Mouse (Mus musculus) sigmoid colon, adult 10 weeks (tissue): ENCODE results near the gene Krit1. TPM values are rescaled to one million over a fixed set of nuclear protein-coding genes. Genes with fewer than 3 reads are reported as not detected.

ENCODE experiments used
- polyA plus RNA-seq: library from polyadenylated mRNA; stranded (reverse); fragments of 350-450 nt; fragmentation: Illumina TruSeq; extraction: RNeasy Lipid Tissue Mini Kit (QIAGEN cat#74804); gene quantifications from one replicate; pipeline ENCODE4 v1.2.3, GENCODE M21; 2014; ENCODE audit warnings: low read depth, low replicate concordance

The Krit1 gene
- polyA plus RNA-seq, result 122 TPM

DNA sequence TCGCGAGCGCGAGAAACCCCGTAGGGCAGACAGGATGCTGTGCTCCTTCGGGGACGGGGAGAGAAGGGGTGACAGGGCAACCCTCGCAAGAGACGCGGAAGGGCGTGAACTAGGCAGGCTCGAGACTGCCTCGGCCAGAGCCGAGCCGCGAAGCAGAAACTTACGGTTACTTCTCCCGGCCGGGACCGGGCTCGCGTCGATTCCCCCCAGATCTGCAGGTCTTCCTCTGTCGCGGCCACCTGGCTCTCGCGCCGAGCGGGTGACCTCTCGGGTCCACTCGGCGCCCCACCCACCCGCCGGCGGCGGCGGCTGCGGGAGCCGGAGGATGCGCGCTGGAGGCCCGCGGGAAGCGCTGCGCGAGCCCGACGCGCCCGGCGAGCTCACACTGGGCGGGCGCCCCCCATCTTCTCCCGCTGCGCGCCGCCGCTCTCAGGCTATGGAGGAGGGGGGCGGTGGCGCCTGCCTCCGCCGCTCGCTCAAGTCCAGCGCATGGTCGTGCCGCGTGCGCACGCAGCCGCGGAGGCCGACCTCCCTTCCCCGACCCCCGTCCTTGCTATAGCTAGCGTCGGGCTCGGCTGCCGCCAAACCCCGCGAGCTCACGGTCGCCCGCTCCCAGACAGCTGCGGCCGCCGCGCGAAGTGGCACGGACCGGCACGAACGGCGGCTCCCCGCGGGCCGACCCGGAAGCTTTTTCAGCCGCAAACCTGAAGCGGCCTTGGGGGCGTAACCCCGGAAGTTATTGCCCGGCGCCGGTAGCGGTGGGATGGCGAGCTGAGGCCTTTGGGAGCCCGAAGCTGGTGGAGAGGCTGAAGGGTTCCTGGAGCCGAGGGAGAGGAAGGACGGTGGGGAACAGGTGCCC lies at the start of gene Krit1, which contains the start of gene Ankib1:
Gene Krit1, plus strand, starts transcription at position 752 of the 859 bp plus-strand sequence.
Gene Ankib1, minus strand, starts transcription at position 493 of the 859 bp plus-strand sequence.

DNA sequence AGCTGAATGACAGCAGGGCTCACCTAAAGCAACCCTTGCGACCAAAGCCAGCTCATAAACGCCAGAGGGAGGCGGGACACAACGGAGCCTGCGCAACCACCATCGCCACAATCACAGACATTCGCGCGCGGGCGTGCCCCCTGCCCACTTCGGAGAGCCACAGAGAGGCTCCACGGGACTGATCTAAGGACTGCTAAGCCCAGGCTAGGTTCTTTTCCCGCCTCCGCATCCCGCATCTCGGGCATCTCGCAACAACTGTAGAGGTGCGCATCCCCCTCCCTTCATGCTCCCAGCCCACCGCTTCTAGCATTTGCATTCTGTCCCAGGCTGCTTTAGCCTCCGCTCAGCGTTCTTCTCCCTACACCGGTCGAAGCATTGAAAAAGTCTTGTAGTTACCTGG lies 42.0 kb downstream of the Krit1 start, which contains the start of gene Lrrd1:
Gene Lrrd1, plus strand, starts transcription at position 148 of the 400 bp plus-strand sequence.

DNA sequence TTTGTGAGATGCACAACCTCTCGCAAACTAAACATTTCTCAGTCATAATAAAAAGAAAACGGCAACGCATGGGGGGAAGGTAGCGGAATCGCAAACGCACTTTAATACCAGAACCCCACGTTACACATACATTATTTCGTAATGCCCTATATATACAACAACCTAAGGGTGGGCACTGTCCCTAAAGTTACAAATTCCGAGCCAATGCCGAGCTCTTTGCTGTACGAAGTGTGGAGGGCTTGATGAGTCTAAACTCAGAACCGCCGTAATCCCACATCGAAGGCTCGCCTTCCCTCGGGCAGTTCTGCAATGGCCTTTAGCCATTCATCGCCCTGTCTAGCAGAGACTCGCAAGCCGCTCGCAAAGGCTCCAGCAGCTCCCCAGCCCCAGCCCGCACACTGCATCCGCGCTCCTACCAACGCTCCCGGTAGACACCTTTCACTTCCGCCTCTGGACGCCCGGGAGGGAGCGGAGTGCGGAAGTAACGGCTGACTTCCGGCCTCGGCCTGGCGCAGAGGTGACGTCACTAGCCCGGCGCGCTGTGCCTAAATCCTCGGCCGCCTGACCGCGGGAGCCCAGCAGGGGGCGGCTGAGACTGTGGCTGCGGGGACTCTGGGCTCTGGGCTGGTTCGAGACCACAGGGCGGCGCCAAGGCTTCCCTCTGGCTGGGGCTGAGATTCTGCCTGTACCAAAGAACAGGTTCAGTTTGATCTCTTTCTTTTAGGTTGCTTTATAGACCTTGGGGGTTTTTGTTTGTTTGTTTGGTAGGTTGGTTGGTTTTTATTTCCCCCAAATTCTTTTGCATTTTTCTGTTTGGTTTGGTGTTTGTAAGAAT lies 90.7 kb downstream of the Krit1 start, which contains the start of gene Mterf1a:
Gene Mterf1a, minus strand, starts transcription at position 475 of the 835 bp plus-strand sequence.

Other genes starting within 250 kb of the Krit1 start
- gene 1700109H08Rik, start 231.6 kb upstream of the Krit1 start, polyA plus RNA-seq, result 6.5 TPM
- gene Pex1, start 207.1 kb upstream of the Krit1 start, polyA plus RNA-seq, result 34.3 TPM
- 21.3 TPM for gene Rbm48, start 206.6 kb upstream of the Krit1 start, polyA plus RNA-seq
- not detected for gene Tmbim7, start 152.0 kb upstream of the Krit1 start, polyA plus RNA-seq
- 140 TPM for gene Gatad1, start 146.0 kb upstream of the Krit1 start, polyA plus RNA-seq
- gene Ankib1, start 259 bp upstream of the Krit1 start, polyA plus RNA-seq, result 69.5 TPM
- gene Lrrd1, start 42.0 kb downstream of the Krit1 start, polyA plus RNA-seq, result not detected
- 25.3 TPM for gene Mterf1a, start 90.7 kb downstream of the Krit1 start, polyA plus RNA-seq
- gene Akap9, start 124.9 kb downstream of the Krit1 start, polyA plus RNA-seq, result 172 TPM